Mouse (Mus musculus) ovary, postnatal 10 days (tissue): ENCODE measurements around the gene Arl13a.
"Not testable (repeated sequence)": the region's sequence is repeated elsewhere in the genome, so short reads cannot be mapped to it uniquely, and the experiment has no call there.

Experiments used
- DNase-seq: peaks from one replicate; pipeline ENCODE4 v3.0.0; 2022; ENCODE audit warnings: low spot score

Arl13a gene

GRCm38 (mm10) chrX:134187201-134187600 lies at the start of gene Arl13a:
TSS of gene Arl13a (plus strand) at chrX:134187501.
- not testable (repeated sequence) for DNase-seq

GRCm38 (mm10) chrX:134140024-134140423 lies 47.3 kb upstream of the Arl13a start:
- DNase-seq = no peak

- DNase-seq = no peak
Measured at GRCm38 (mm10) chrX:134141551-134141950, 45.8 kb upstream of the Arl13a start.

GRCm38 (mm10) chrX:134141986-134142385 lies 45.3 kb upstream of the Arl13a start:
- no peak for DNase-seq

GRCm38 (mm10) chrX:134158151-134158550 lies 29.1 kb upstream of the Arl13a start:
- DNase-seq = no peak

- no peak for DNase-seq
Measured at GRCm38 (mm10) chrX:134160442-134160841, 26.9 kb upstream of the Arl13a start.

GRCm38 (mm10) chrX:134162043-134162720 lies 25.1 kb upstream of the Arl13a start, which contains the start of gene Xkrx:
TSS of gene Xkrx (minus strand) at chrX:134162076.
- no peak for DNase-seq

GRCm38 (mm10) chrX:134162826-134163225 lies 24.5 kb upstream of the Arl13a start:
- DNase-seq = no peak

- DNase-seq = no peak
Measured at GRCm38 (mm10) chrX:134163484-134163883, 23.8 kb upstream of the Arl13a start.

- no peak for DNase-seq
Measured at GRCm38 (mm10) chrX:134170584-134170983, 16.7 kb upstream of the Arl13a start.

- DNase-seq = no peak
Measured at GRCm38 (mm10) chrX:134174699-134175098, 12.6 kb upstream of the Arl13a start.

GRCm38 (mm10) chrX:134208491-134208890 lies 21.2 kb downstream of the Arl13a start:
- DNase-seq = no peak

- no peak for DNase-seq
Measured at GRCm38 (mm10) chrX:134211151-134211642, 23.9 kb downstream of the Arl13a start.

- no peak for DNase-seq
Measured at GRCm38 (mm10) chrX:134218161-134218560, 30.9 kb downstream of the Arl13a start.

GRCm38 (mm10) chrX:134220618-134221017 lies 33.3 kb downstream of the Arl13a start:
- DNase-seq = no peak

GRCm38 (mm10) chrX:134221856-134222255 lies 34.6 kb downstream of the Arl13a start, which contains the start of gene Nox1:
TSS of gene Nox1 (minus strand) at chrX:134221956.
- no peak for DNase-seq

- DNase-seq = no peak
Measured at GRCm38 (mm10) chrX:134233048-134233447, 45.7 kb downstream of the Arl13a start.

- DNase-seq = no peak
Measured at GRCm38 (mm10) chrX:134238266-134238665, 51.0 kb downstream of the Arl13a start.

GRCm38 (mm10) chrX:134245946-134246345 lies 58.6 kb downstream of the Arl13a start:
- DNase-seq = no peak

GRCm38 (mm10) chrX:134248202-134248601 lies 60.9 kb downstream of the Arl13a start:
- DNase-seq = no peak
